Mouse (Mus musculus) kidney, adult 2 months (tissue): ENCODE results near the gene Taf1b. TPM values are rescaled to one million over a fixed set of nuclear protein-coding genes. Genes with fewer than 3 reads are reported as not detected.

Source experiments
- DNase-seq: peaks from one replicate; pipeline ENCODE4 v3.0.0; 2021
- H3K27ac ChIP-seq: fragments of 200-500 bp; 2 replicates; pipeline ENCODE4 v1.5.1; 2012; ENCODE audit warnings: low read depth, low read length, control low read depth, inconsistent platforms; ENCODE audit not compliant: insufficient read depth
- H3K27me3 ChIP-seq: fragments of 200-500 bp; replicated peaks from 2 replicates; pipeline ENCODE4 v1.6.1; 2012; ENCODE audit warnings: mild to moderate bottlenecking, moderate library complexity, low read length, inconsistent platforms; ENCODE audit not compliant: control insufficient read depth, insufficient read depth
- H3K36me3 ChIP-seq: fragments of 200-500 bp; 2 replicates; pipeline ENCODE4 v1.6.1; 2012; ENCODE audit warnings: mild to moderate bottlenecking, moderate library complexity, low read length, inconsistent platforms; ENCODE audit not compliant: control insufficient read depth, insufficient read depth
- H3K4me1 ChIP-seq: fragments of 200-500 bp; 2 replicates; pipeline ENCODE4 v1.6.1; 2011; ENCODE audit warnings: low read length; ENCODE audit not compliant: control insufficient read depth, insufficient read depth
- H3K4me3 ChIP-seq: fragments of 200-500 bp; 2 replicates; pipeline ENCODE4 v1.5.1; 2011; ENCODE audit warnings: mild to moderate bottlenecking, low read depth, low read length, control low read depth; ENCODE audit not compliant: insufficient read depth
- CTCF ChIP-seq: fragments of 200-500 bp; conservative IDR thresholded peaks from 2 replicates; pipeline ENCODE4 v1.5.1; 2011; ENCODE audit warnings: low read depth, mild to moderate bottlenecking, control low read depth, low read length, moderate library complexity, mixed read lengths; ENCODE audit not compliant: insufficient read depth, insufficient read length
- POLR2A ChIP-seq: fragments of 200-500 bp; IDR thresholded peaks from one replicate; pipeline ENCODE4 v1.6.1; 2011; ENCODE audit warnings: low read depth, low read length, control low read depth
- WGBS: fragments of 180-500 bp; shearing (Covaris S2); methylation state at CpG from one replicate; pipeline ENCODE4 v1.1.7; 2018; 5-methylcytosine and 5-hydroxymethylcytosine counted together
- polyA plus RNA-seq: library from polyadenylated mRNA; depleted of rRNA; stranded (reverse); fragments of >200 nt; gene quantifications from 2 replicates; pipeline ENCODE4 v1.2.3, GENCODE M21; 2012; rRNA removed

Gene Taf1b
- polyA plus RNA-seq, 1 experiment: 9.5 TPM

DNA sequence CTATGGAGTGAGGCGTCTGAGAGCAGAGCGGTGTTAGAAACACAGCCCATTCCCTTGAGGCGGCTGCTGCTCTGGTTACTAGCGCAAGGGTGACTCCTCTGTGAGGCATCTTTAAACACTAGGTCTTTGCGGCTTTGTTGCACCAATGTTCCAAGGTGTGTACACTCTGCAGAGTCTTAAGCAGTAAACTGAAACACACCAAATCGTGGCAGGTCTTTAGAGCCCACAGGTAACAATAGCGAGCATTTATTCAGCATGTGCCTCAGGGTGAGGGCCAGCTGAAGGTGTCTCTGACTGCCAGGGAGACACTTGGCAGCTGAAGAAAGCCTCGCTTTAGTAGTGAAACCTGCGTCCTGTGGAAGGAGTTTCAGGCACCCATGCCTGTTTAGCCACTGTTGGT, 93.9 kb downstream of the Taf1b start:
- H3K36me3 ChIP-seq: no peaks in the 10 kb centered on the region
- 91% methylated on average over 9 of the region's 9 CpGs for WGBS
- H3K27ac ChIP-seq: no peak overlapping the region
- no peak for DNase-seq
- TF ChIP-seq POLR2A (no peak), CTCF (no peak)
- H3K27me3 ChIP-seq: no peaks in the 10 kb centered on the region
- peaks cover 4% of the 10 kb centered on the region for H3K4me1 ChIP-seq
- no peak overlapping the region for H3K4me3 ChIP-seq

DNA sequence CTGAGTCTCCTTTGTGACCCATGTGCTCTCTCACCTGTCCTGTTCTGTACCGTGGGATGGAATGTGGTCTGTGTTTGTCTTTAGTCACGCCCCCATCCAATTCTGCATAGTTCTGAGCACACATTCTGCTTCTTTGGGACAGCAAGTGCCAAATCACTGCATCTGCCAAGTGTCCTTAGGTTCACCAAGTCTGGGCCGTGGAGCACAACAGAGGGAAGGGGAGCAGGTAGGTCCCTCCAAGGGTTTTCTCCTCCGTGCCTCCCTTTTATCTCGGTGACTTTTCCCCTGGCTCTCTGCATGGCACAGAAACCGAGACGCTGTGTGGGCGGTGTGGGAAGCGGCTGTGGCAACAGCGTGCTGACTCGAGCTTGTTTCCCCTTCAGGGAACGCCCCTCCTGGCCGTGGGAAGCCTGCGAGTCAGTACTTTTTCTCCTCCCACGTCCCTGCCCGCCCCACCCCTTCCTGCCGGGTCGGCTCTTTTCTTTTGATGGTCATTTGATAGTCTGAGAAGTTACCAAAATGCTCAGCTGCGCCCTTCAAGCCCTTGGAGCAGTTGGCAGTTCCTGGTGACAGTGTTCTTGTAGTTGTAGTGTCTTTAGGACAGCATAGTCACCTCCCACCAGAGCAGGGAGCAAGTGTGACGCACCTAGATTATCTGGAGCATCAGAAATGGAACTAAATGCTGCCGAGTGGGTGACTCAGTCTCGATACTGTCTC, 95.0 kb downstream of the Taf1b start:
- no peaks in the 10 kb centered on the region for H3K27me3 ChIP-seq
- no peak overlapping the region for H3K27ac ChIP-seq
- peak; percentile 72 for DNase-seq
- no peaks in the 10 kb centered on the region for H3K36me3 ChIP-seq
- WGBS: 3% methylated on average over 22 of the region's 22 CpGs
- peaks cover 4% of the 10 kb centered on the region for H3K4me1 ChIP-seq
- H3K4me3 ChIP-seq: peak overlapping the region; percentile 41
- TF ChIP-seq POLR2A: no peak

DNA sequence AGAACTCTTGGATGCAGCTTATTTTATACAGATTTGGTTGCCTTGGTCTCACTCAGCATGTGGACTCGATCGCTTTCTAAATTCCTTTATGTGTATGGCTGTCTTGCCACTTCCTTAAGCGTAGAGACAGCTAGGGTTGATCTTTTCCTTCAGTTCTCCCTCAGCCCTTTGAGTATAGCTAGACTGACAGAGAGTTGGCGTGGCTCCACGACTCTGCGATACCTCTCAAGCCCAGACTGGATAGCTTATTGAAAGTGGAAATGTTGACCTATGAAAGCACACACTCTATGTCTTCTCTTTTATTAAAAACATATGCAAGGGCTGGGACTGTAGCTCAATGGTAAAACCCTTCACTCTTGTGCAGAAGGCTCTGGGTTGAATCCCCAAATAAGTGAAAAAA, 99.2 kb downstream of the Taf1b start:
- no peaks in the 10 kb centered on the region for H3K36me3 ChIP-seq
- WGBS: 76% methylated on average over 6 of the region's 6 CpGs
- no peak for DNase-seq
- H3K27me3 ChIP-seq: no peaks in the 10 kb centered on the region
- no peak overlapping the region for H3K27ac ChIP-seq
- no peak for TF ChIP-seq CTCF
- no peak for TF ChIP-seq POLR2A
- no peak overlapping the region for H3K4me3 ChIP-seq
- H3K4me1 ChIP-seq: peaks cover 4% of the 10 kb centered on the region

DNA sequence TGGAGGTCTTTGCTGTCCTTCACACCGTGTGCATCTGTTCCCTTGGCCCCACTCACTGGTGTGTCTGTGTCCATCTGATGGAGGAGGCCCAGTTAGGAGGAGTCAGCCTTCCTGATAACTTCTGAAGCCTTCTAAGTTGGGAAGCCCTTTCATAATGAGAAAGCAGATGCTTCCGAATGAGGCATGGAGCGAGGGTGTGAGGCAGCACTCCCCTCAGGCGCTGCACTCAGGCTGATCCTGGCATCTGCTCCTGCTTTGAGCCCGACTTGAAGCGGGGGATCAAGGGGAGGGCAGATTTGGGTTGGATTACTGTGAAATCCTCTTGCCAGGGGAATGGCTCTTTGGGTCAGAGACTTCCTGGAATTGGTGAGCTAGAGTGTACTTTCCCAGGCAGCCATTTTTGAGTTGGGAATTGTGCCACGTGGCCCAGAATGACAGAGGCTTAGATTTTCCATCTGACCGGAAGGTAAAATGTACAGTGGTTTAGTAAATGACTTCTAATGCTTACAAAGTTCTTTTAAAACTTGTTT, 101.3 kb downstream of the Taf1b start:
- WGBS: 60% methylated on average over 8 of the region's 8 CpGs
- DNase-seq: no peak
- Histone ChIP-seq H3K36me3 (no peaks in the 10 kb centered on the region), H3K27ac (no peak overlapping the region), H3K27me3 (no peaks in the 10 kb centered on the region), H3K4me3 (no peak overlapping the region), H3K4me1 (no peaks in the 10 kb centered on the region)
- TF ChIP-seq POLR2A (no peak), CTCF (no peak)

DNA sequence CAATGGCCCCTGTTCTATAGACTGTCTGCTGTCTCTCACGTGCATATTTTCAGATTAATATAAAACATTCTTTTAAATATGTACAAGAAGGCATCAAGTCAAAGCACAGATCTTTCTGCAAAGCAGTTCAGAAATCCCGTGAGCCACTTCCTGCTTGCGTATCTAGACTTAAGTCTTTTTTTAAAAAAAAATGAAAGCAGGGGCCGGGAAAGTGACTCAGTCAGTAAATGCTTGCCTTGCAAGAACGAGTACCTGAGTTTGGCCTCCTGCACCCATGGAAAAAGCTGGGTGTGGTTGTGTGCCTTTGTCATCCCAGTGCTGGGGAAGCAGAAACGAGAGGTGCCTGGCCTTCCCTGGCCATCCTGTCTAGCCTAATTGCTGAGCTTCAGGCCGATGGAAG, 101.9 kb downstream of the Taf1b start:
- Histone ChIP-seq H3K27me3 (no peaks in the 10 kb centered on the region), H3K36me3 (no peaks in the 10 kb centered on the region), H3K4me1 (no peaks in the 10 kb centered on the region), H3K27ac (no peak overlapping the region), H3K4me3 (no peak overlapping the region)
- no peak for DNase-seq
- WGBS: 88% methylated on average over 7 of the region's 7 CpGs
- TF ChIP-seq POLR2A (no peak), CTCF (no peak)

DNA sequence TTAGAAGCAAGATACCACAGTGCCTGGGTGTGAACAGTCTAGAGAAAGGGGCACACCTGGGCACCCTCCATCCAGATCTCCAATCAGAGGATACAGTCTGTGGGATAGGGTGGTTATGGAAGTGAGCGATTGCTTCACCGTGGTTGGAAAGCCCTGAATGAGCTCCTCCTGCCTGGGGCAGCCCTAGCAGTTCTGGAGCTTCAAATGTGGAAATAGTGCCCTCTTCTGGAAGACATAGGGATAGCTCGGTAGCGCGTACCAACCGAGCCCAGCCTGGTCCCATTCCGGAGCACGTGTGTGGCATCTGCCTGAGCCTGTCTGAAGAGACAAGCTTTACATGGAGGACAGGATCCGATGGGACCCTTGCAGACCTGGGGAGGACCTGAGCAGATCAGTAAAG, 102.6 kb downstream of the Taf1b start:
- TF ChIP-seq POLR2A: no peak
- TF ChIP-seq CTCF: peak; percentile 90
- 4% methylated on average over 9 of the region's 9 CpGs for WGBS
- Histone ChIP-seq H3K27me3 (no peaks in the 10 kb centered on the region), H3K4me1 (no peaks in the 10 kb centered on the region), H3K27ac (no peak overlapping the region), H3K4me3 (no peak overlapping the region), H3K36me3 (no peaks in the 10 kb centered on the region)
- DNase-seq: peak; percentile 84

DNA sequence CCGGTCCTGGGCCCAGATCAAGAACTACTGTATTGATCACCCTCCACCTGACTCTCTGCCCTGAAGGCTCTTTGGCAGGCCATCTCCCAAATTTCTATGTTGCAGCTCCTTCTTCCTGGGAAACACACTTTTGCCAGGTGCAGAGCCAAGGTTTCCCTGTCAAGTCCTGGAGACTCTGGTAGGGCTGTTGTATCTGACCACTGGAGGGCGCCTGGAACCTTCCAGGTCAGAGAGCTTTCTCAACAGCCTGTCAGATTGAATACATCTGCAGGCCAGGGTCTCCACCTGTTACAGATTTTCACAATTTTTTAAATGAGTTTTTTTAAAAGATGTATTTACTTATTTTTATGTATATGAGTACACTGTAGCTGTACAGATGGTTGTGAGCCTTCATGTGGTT, 105.1 kb downstream of the Taf1b start:
- DNase-seq: peak; percentile 84
- H3K4me3 ChIP-seq: no peak overlapping the region
- no peaks in the 10 kb centered on the region for H3K27me3 ChIP-seq
- H3K27ac ChIP-seq: no peak overlapping the region
- TF ChIP-seq CTCF (peak; percentile 78), POLR2A (no peak)
- 38% methylated on average over 2 of the region's 2 CpGs for WGBS
- no peaks in the 10 kb centered on the region for H3K36me3 ChIP-seq
- H3K4me1 ChIP-seq: no peaks in the 10 kb centered on the region

DNA sequence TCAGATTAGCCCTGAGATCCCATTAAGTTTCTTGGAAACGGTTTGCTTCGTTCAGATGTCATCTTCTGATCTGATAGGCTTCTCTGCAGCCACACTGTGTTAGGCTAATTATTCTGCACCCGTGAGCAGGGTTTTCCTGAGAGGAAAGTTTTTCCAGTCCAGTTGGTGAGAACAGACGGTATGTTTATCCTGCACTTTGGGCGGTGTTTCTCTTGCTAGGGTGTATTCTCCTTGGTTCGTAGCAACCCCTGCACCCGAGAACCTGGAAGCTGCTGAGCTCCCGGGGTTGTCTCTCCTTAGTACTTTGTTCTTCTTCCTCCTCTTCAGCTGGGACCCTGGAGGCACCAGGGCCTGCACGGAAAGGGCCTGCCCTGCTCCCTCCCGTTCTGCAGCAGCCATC, 108.0 kb downstream of the Taf1b start:
- TF ChIP-seq CTCF (no peak), POLR2A (no peak)
- Histone ChIP-seq H3K27me3 (no peaks in the 10 kb centered on the region), H3K27ac (no peak overlapping the region), H3K4me1 (no peaks in the 10 kb centered on the region), H3K36me3 (no peaks in the 10 kb centered on the region), H3K4me3 (no peak overlapping the region)
- DNase-seq: no peak
- 75% methylated on average over 10 of the region's 10 CpGs for whole genome bisulfite sequencing

Other genes starting within 250 kb of the Taf1b start
- gene Grhl1, start 73.9 kb downstream of the Taf1b start, polyA plus RNA-seq: 0.67 and 0.72 TPM in 2 replicates
- gene Klf11, start 152.9 kb downstream of the Taf1b start, polyA plus RNA-seq: 8.4 and 8.5 TPM in 2 replicates
- gene Cys1, start 183.5 kb downstream of the Taf1b start, polyA plus RNA-seq: 71.1 and 93.2 TPM in 2 replicates
- gene Rrm2, start 209.9 kb downstream of the Taf1b start, polyA plus RNA-seq: 1.3 and 1.6 TPM in 2 replicates